Mouse (Mus musculus): ENCODE measurements around the gene Epha3. TPM values are rescaled to one million over a fixed set of nuclear protein-coding genes. Genes with fewer than 3 reads are reported as not detected.

The Epha3 gene
- polyA plus RNA-seq, 1 experiment from 2014 or later = 19.2 TPM

GRCm38 (mm10) chr16:63594656-63595055 lies 269.3 kb downstream of the Epha3 start:
- ATAC-seq = no peak
- H3K9me3 ChIP-seq (ENCODE audit: control insufficient read depth, low read length) = no peaks in the 10 kb centered on the region
- H3K27ac ChIP-seq (ENCODE audit: low read depth, low read length) = no peak overlapping the region
- H3K4me2 ChIP-seq (ENCODE audit: low read length) = no peak overlapping the region
- no peaks in the 10 kb centered on the region for H3K27me3 ChIP-seq (replicated peaks; ENCODE audit: control insufficient read depth, insufficient read depth, low read length)
- H3K36me3 ChIP-seq (ENCODE audit: control insufficient read depth, insufficient read depth, low read length) = no peaks in the 10 kb centered on the region
- H3K9ac ChIP-seq (ENCODE audit: low read depth, low read length) = no peak overlapping the region
- H3K4me3 ChIP-seq (ENCODE audit: low read length) = no peak overlapping the region
- 60% methylated on average over 4 of the region's 4 CpGs for WGBS
- no peaks in the 10 kb centered on the region for H3K4me1 ChIP-seq (ENCODE audit: control insufficient read depth, insufficient read depth, low read depth, low read length)

- H3K4me1 ChIP-seq (ENCODE audit: control insufficient read depth, insufficient read depth, low read depth, low read length) = no peaks in the 10 kb centered on the region
- 71% methylated on average over 4 of the region's 4 CpGs for WGBS
Observed at GRCm38 (mm10) chr16:63569746-63570145, 294.2 kb downstream of the Epha3 start.

GRCm38 (mm10) chr16:63566106-63566836 lies 297.7 kb downstream of the Epha3 start:
- Histone ChIP-seq H3K4me1 (ENCODE audit: control insufficient read depth, insufficient read depth, low read depth, low read length) (no peaks in the 10 kb centered on the region), H3K27me3 (replicated peaks; ENCODE audit: control insufficient read depth, insufficient read depth, low read length) (no peaks in the 10 kb centered on the region), H3K9me3 (ENCODE audit: control insufficient read depth, low read length) (no peaks in the 10 kb centered on the region), H3K4me2 (ENCODE audit: low read length) (no peak overlapping the region), H3K27ac (ENCODE audit: low read depth, low read length) (no peak overlapping the region), H3K4me3 (ENCODE audit: low read length) (no peak overlapping the region), H3K9ac (ENCODE audit: low read depth, low read length) (no peak overlapping the region), H3K36me3 (ENCODE audit: control insufficient read depth, insufficient read depth, low read length) (no peaks in the 10 kb centered on the region)
- 79% methylated on average over 17 of the region's 17 CpGs for WGBS
- no peak for ATAC-seq

More at GRCm38 (mm10) chr16:63569746-63570145, 294.2 kb downstream of the Epha3 start:
- H3K9me3 ChIP-seq (ENCODE audit: control insufficient read depth, low read length) = no peaks in the 10 kb centered on the region
- no peak overlapping the region for H3K9ac ChIP-seq (ENCODE audit: low read depth, low read length)
- no peak overlapping the region for H3K4me2 ChIP-seq (ENCODE audit: low read length)
- ATAC-seq = no peak
- no peak overlapping the region for H3K27ac ChIP-seq (ENCODE audit: low read depth, low read length)
- H3K27me3 ChIP-seq (replicated peaks; ENCODE audit: control insufficient read depth, insufficient read depth, low read length) = no peaks in the 10 kb centered on the region
- H3K36me3 ChIP-seq (ENCODE audit: control insufficient read depth, insufficient read depth, low read length) = no peaks in the 10 kb centered on the region
- no peak overlapping the region for H3K4me3 ChIP-seq (ENCODE audit: low read length)

GRCm38 (mm10) chr16:63556410-63557146 lies 307.4 kb downstream of the Epha3 start:
- 39% methylated on average over 6 of the region's 6 CpGs for WGBS
- no peak overlapping the region for H3K4me3 ChIP-seq (ENCODE audit: low read length)
- H3K4me2 ChIP-seq (ENCODE audit: low read length) = no peak overlapping the region
- ATAC-seq = peak; percentile 56
- no peaks in the 10 kb centered on the region for H3K27me3 ChIP-seq (replicated peaks; ENCODE audit: control insufficient read depth, insufficient read depth, low read length)
- H3K36me3 ChIP-seq (ENCODE audit: control insufficient read depth, insufficient read depth, low read length) = no peaks in the 10 kb centered on the region
- H3K27ac ChIP-seq (ENCODE audit: low read depth, low read length) = no peak overlapping the region
- H3K9ac ChIP-seq (ENCODE audit: low read depth, low read length) = no peak overlapping the region
- no peaks in the 10 kb centered on the region for H3K9me3 ChIP-seq (ENCODE audit: control insufficient read depth, low read length)
- H3K4me1 ChIP-seq (ENCODE audit: control insufficient read depth, insufficient read depth, low read depth, low read length) = no peaks in the 10 kb centered on the region

- 91% methylated on average over 7 of the region's 7 CpGs for WGBS
- H3K27me3 ChIP-seq (replicated peaks; ENCODE audit: control insufficient read depth, insufficient read depth, low read length) = no peaks in the 10 kb centered on the region
Observed at GRCm38 (mm10) chr16:63552531-63552930, 311.4 kb downstream of the Epha3 start.

GRCm38 (mm10) chr16:63539489-63539888 lies 324.5 kb downstream of the Epha3 start:
- no peak overlapping the region for H3K4me3 ChIP-seq (ENCODE audit: low read length)
- H3K4me1 ChIP-seq (ENCODE audit: control insufficient read depth, insufficient read depth, low read depth, low read length) = no peaks in the 10 kb centered on the region
- no peaks in the 10 kb centered on the region for H3K36me3 ChIP-seq (ENCODE audit: control insufficient read depth, insufficient read depth, low read length)
- H3K4me2 ChIP-seq (ENCODE audit: low read length) = no peak overlapping the region
- no peaks in the 10 kb centered on the region for H3K27me3 ChIP-seq (replicated peaks; ENCODE audit: control insufficient read depth, insufficient read depth, low read length)
- no peak for ATAC-seq
- H3K9ac ChIP-seq (ENCODE audit: low read depth, low read length) = no peak overlapping the region
- H3K9me3 ChIP-seq (ENCODE audit: control insufficient read depth, low read length) = no peaks in the 10 kb centered on the region
- no peak overlapping the region for H3K27ac ChIP-seq (ENCODE audit: low read depth, low read length)

More at GRCm38 (mm10) chr16:63552531-63552930, 311.4 kb downstream of the Epha3 start:
- H3K4me1 ChIP-seq (ENCODE audit: control insufficient read depth, insufficient read depth, low read depth, low read length) = no peaks in the 10 kb centered on the region
- no peaks in the 10 kb centered on the region for H3K9me3 ChIP-seq (ENCODE audit: control insufficient read depth, low read length)
- H3K9ac ChIP-seq (ENCODE audit: low read depth, low read length) = no peak overlapping the region
- no peak overlapping the region for H3K4me3 ChIP-seq (ENCODE audit: low read length)
- H3K36me3 ChIP-seq (ENCODE audit: control insufficient read depth, insufficient read depth, low read length) = no peaks in the 10 kb centered on the region
- no peak overlapping the region for H3K4me2 ChIP-seq (ENCODE audit: low read length)
- ATAC-seq = peak; percentile 11; the same call in 1 of the 2 replicates
- H3K27ac ChIP-seq (ENCODE audit: low read depth, low read length) = no peak overlapping the region

- Histone ChIP-seq H3K4me3 (ENCODE audit: low read length) (no peak overlapping the region), H3K27me3 (replicated peaks; ENCODE audit: control insufficient read depth, insufficient read depth, low read length) (no peaks in the 10 kb centered on the region), H3K4me1 (ENCODE audit: control insufficient read depth, insufficient read depth, low read depth, low read length) (no peaks in the 10 kb centered on the region), H3K27ac (ENCODE audit: low read depth, low read length) (no peak overlapping the region), H3K36me3 (ENCODE audit: control insufficient read depth, insufficient read depth, low read length) (no peaks in the 10 kb centered on the region), H3K4me2 (ENCODE audit: low read length) (no peak overlapping the region), H3K9ac (ENCODE audit: low read depth, low read length) (no peak overlapping the region), H3K9me3 (ENCODE audit: control insufficient read depth, low read length) (no peaks in the 10 kb centered on the region)
- ATAC-seq = no peak
- 58% methylated on average over 2 of the region's 2 CpGs for WGBS
Observed at GRCm38 (mm10) chr16:63528821-63529220, 335.2 kb downstream of the Epha3 start.

- Histone ChIP-seq H3K27me3 (replicated peaks; ENCODE audit: control insufficient read depth, insufficient read depth, low read length) (no peaks in the 10 kb centered on the region), H3K4me3 (ENCODE audit: low read length) (no peak overlapping the region), H3K4me2 (ENCODE audit: low read length) (no peak overlapping the region), H3K9me3 (ENCODE audit: control insufficient read depth, low read length) (no peaks in the 10 kb centered on the region), H3K4me1 (ENCODE audit: control insufficient read depth, insufficient read depth, low read depth, low read length) (no peaks in the 10 kb centered on the region), H3K27ac (ENCODE audit: low read depth, low read length) (no peak overlapping the region), H3K36me3 (ENCODE audit: control insufficient read depth, insufficient read depth, low read length) (no peaks in the 10 kb centered on the region), H3K9ac (ENCODE audit: low read depth, low read length) (no peak overlapping the region)
- WGBS = 89% methylated on average over 1 of the region's 1 CpGs
- ATAC-seq = no peak
Observed at GRCm38 (mm10) chr16:63517636-63518035, 346.3 kb downstream of the Epha3 start.

- no peak overlapping the region for H3K4me2 ChIP-seq (ENCODE audit: low read length)
- H3K4me1 ChIP-seq (ENCODE audit: control insufficient read depth, insufficient read depth, low read depth, low read length) = no peaks in the 10 kb centered on the region
- 96% methylated on average over 2 of the region's 2 CpGs for WGBS
- no peaks in the 10 kb centered on the region for H3K27me3 ChIP-seq (replicated peaks; ENCODE audit: control insufficient read depth, insufficient read depth, low read length)
- H3K4me3 ChIP-seq (ENCODE audit: low read length) = no peak overlapping the region
- H3K9me3 ChIP-seq (ENCODE audit: control insufficient read depth, low read length) = no peaks in the 10 kb centered on the region
- no peaks in the 10 kb centered on the region for H3K36me3 ChIP-seq (ENCODE audit: control insufficient read depth, insufficient read depth, low read length)
- no peak for ATAC-seq
- H3K9ac ChIP-seq (ENCODE audit: low read depth, low read length) = no peak overlapping the region
- no peak overlapping the region for H3K27ac ChIP-seq (ENCODE audit: low read depth, low read length)
Observed at GRCm38 (mm10) chr16:63510069-63510468, 353.9 kb downstream of the Epha3 start.
